Mouse (Mus musculus) C2C12 (cell line): ENCODE results near the gene Ahdc1. TPM values are rescaled to one million over a fixed set of nuclear protein-coding genes. Genes with fewer than 3 reads are reported as not detected.

Source experiments
- H3K27me3 ChIP-seq: one replicate; pipeline ENCODE4 v1.6.1; 2011; ENCODE audit not compliant: control insufficient read depth, insufficient read depth, insufficient read length
- H3K36me3 ChIP-seq: one replicate; pipeline ENCODE4 v1.6.1; 2011; ENCODE audit not compliant: control insufficient read depth, insufficient read depth
- H3K4me3 ChIP-seq: one replicate; pipeline ENCODE4 v1.5.1; 2011; ENCODE audit warnings: mild to moderate bottlenecking, control low read depth; ENCODE audit not compliant: poor library complexity, insufficient read depth, severe bottlenecking
- H3K79me2 ChIP-seq: one replicate; pipeline ENCODE4 v1.6.1; 2011; ENCODE audit not compliant: control insufficient read depth, insufficient read depth
- H3K79me3 ChIP-seq: one replicate; pipeline ENCODE4 v1.6.1; 2011; ENCODE audit warnings: low read depth, control low read depth
- H3ac ChIP-seq: one replicate; pipeline ENCODE3; 2011; ENCODE audit warnings: low read depth; ENCODE audit not compliant: control insufficient read depth, insufficient read length
- CEBPB ChIP-seq: IDR thresholded peaks from one replicate; pipeline ENCODE4 v1.6.1; 2011; ENCODE audit warnings: low read depth, mild to moderate bottlenecking, control low read depth, moderate library complexity
- CTCF ChIP-seq: IDR thresholded peaks from one replicate; pipeline ENCODE4 v1.5.1; 2011; ENCODE audit not compliant: control insufficient read depth, insufficient read depth, insufficient read length
- FOSL1 ChIP-seq: IDR thresholded peaks from one replicate; pipeline ENCODE4 v1.8.0; 2011; ENCODE audit warnings: mild to moderate bottlenecking, low read length; ENCODE audit not compliant: poor library complexity, insufficient read depth, severe bottlenecking
- MAX ChIP-seq: IDR thresholded peaks from one replicate; pipeline ENCODE4 v1.6.1; 2011; ENCODE audit warnings: mild to moderate bottlenecking, control low read depth
- MYOD1 ChIP-seq: IDR thresholded peaks from one replicate; pipeline ENCODE4 v1.6.1; 2011; ENCODE audit warnings: low read depth; ENCODE audit not compliant: control insufficient read depth, insufficient read length
- MYOG ChIP-seq: IDR thresholded peaks from one replicate; pipeline ENCODE4 v1.6.1; 2011; ENCODE audit not compliant: control insufficient read depth, insufficient read length; ENCODE audit errors: extremely low read depth
- USF1 ChIP-seq: IDR thresholded peaks from one replicate; pipeline ENCODE4 v1.6.1; 2011; ENCODE audit warnings: low read depth, mild to moderate bottlenecking, control low read depth, moderate library complexity
- polyA plus RNA-seq: library from polyadenylated mRNA; unstranded; fragments of >200 nt; fragmentation: generic; extraction: Trizol; gene quantifications from one replicate; pipeline ENCODE4 v1.2.1, GENCODE M21; 2012; ENCODE audit warnings: missing spikeins

Ahdc1 gene
- polyA plus RNA-seq, 1 experiment: 27.9 TPM

DNA sequence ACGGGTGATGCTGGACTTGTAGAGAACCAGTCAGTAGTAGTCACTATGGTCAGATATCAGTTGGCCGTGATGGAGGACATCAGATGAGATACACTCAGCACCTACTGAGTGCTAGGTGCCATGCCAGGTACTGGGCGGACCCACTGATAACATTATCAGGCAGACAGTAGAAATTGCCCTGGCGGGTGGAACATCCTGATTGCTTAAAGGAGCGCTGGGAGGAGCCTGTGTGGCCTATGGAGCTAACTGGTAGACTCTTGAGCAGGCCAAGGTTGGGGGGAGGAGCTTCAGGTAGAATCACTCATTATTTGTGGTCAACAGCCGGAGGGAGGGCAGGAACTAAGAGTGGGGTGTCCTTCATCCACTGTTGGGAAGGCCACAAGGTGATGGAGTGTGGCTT is 17.1 kb downstream of the Ahdc1 start:
- no peak for TF ChIP-seq MAX
- TF ChIP-seq FOSL1: no peak
- TF ChIP-seq USF1: no peak
- no peak for TF ChIP-seq CEBPB
- TF ChIP-seq CTCF: no peak
- no peak for TF ChIP-seq MYOD1
- TF ChIP-seq MYOG: no peak
- peaks cover 96% of the 10 kb centered on the region for H3K79me2 ChIP-seq
- no peak overlapping the region for H3K4me3 ChIP-seq
- H3ac ChIP-seq: no peak overlapping the region
- peaks cover 54% of the 10 kb centered on the region for H3K79me3 ChIP-seq
- no peaks in the 10 kb centered on the region for H3K27me3 ChIP-seq
- peaks cover 31% of the 10 kb centered on the region for H3K36me3 ChIP-seq

DNA sequence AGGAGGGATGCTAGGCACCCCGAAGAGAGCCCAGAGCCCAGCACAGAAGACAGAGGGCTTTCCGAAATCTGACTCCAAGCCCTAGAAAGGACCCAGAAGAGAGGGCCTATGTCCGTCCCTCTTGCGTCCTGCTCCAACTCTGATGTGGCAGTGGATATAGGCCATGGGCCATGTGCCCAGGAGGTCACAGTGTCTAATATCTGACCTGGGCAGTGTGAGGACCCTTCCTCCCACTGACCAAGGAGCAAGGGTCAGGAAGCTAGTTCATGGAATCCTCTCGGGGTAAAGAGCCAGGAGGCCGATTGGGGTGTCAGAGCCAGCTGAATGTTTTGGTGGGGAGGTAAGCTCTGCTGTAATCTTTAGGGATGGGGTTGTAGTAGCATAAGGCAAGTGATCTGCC is 17.8 kb downstream of the Ahdc1 start:
- H3K36me3 ChIP-seq: peaks cover 31% of the 10 kb centered on the region

DNA sequence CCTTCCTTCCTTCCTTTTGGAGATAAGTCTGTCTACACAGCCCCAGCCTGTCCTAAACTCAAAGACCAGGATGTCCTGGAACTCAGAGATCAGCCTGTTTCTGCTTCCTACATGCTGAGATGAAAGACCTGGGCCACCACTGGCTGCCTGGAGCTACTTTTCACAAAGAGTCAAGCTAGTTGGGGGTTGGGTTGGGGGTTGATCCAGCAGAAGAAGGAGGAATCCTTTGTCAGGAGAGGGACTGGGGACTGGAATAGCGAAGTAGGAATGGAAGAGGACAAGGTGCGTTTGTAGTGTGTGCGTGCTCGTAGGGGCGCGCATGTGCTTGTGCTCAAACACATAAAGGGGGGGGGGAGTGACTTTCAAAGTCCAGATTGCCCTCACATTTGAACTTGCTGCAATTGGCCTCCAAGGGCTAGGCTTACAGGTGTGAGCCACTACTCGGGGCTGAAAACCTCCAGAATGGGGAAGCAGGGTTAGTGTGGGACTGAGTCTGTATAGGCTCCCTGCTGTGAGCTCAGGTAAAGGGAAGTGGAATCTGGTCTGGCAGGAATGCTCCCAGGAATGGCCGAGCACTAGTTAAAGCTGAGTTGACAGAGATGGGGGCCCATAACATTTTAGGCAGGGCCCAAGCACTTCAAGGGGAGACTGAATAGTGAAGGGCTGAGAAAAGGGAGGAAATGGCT is 21.5 kb downstream of the Ahdc1 start:
- H3K79me3 ChIP-seq: peaks cover 37% of the 10 kb centered on the region
- H3K27me3 ChIP-seq: no peaks in the 10 kb centered on the region
- peaks cover 89% of the 10 kb centered on the region for H3K79me2 ChIP-seq
- no peak for TF ChIP-seq MYOG
- TF ChIP-seq MYOD1: no peak
- TF ChIP-seq CEBPB: no peak
- no peak for TF ChIP-seq CTCF
- no peak for TF ChIP-seq USF1
- no peak for TF ChIP-seq FOSL1
- no peak for TF ChIP-seq MAX
- H3ac ChIP-seq: no peak overlapping the region
- peaks cover 19% of the 10 kb centered on the region for H3K36me3 ChIP-seq
- no peak overlapping the region for H3K4me3 ChIP-seq

More for the DNA sequence above, 17.8 kb downstream of the Ahdc1 start:
- TF ChIP-seq CEBPB (no peak), USF1 (no peak), MAX (no peak), CTCF (no peak), FOSL1 (no peak), MYOG (no peak), MYOD1 (no peak)
- Histone ChIP-seq H3K4me3 (no peak overlapping the region), H3K79me3 (peaks cover 51% of the 10 kb centered on the region), H3ac (no peak overlapping the region), H3K79me2 (peaks cover 93% of the 10 kb centered on the region), H3K27me3 (no peaks in the 10 kb centered on the region)

DNA sequence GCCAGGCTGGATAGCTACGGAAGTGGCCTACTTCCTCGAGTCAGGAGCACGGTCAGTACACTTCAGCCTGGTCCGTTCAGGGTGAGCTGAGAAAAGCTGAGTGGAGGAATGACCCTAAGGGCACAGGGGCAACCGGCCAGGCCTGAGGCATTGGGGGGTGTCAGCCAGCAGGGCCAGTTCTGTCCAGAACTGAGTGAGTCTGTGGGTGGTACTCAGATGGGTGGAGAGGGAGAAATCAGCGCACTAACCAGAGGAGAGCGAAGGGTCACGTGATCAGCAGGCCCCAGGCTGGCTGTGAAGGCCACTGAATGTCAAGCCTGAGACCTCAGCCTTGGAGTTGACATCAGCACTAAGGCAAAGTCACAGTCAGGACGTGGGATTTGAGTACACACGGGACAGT is 23.4 kb downstream of the Ahdc1 start:
- no peaks in the 10 kb centered on the region for H3K27me3 ChIP-seq
- no peak overlapping the region for H3ac ChIP-seq
- TF ChIP-seq MAX (no peak), CTCF (no peak), USF1 (no peak), MYOG (no peak), FOSL1 (no peak)
- H3K4me3 ChIP-seq: no peak overlapping the region
- H3K36me3 ChIP-seq: peaks cover 14% of the 10 kb centered on the region
- peaks cover 26% of the 10 kb centered on the region for H3K79me3 ChIP-seq
- peaks cover 86% of the 10 kb centered on the region for H3K79me2 ChIP-seq

DNA sequence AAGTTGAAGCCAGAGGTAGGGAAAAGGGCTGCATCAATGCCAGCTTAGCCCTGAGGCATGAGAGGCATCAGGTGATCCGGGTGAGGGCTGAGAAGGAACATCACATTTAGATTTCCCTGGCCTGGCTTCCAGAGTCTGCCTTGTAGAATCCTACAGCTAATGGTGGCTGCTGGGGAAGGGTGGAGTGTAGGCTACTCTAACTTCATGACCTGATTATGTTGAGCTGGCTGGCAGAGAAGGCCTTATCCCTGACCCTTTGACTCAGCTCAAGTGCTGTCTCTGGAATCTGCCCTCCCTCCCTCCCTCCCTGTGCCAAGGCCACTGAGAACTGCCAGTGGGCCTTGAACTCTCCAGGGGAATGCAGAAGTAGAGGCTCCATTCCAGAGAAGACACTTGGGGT is 24.4 kb downstream of the Ahdc1 start:
- Histone ChIP-seq H3K79me3 (peaks cover 28% of the 10 kb centered on the region), H3K27me3 (no peaks in the 10 kb centered on the region), H3ac (no peak overlapping the region), H3K36me3 (peaks cover 14% of the 10 kb centered on the region), H3K4me3 (no peak overlapping the region), H3K79me2 (peaks cover 86% of the 10 kb centered on the region)
- TF ChIP-seq MAX (no peak), MYOG (no peak), CEBPB (no peak), CTCF (no peak), MYOD1 (no peak), USF1 (no peak), FOSL1 (no peak)

DNA sequence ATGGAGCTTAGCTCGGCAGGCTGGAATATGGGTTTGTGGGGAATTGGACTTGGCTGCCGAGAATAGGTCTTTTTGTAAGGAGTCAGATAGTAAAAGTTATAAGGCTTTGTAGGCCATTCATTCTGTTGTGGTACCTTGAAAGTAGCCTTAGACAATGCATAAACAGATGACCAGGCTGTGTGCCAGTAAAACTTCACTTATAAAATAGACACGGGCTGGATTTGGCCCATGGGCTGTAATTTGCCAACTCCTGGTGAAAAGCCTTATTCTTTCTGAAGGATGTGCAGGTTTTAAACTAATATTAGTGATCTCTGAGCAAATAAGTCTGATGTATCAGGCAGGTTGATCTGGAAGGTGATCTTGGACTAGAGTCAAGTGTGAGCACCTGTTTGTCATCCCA is 24.9 kb downstream of the Ahdc1 start:
- H3K27me3 ChIP-seq: no peaks in the 10 kb centered on the region
- peaks cover 86% of the 10 kb centered on the region for H3K79me2 ChIP-seq
- peaks cover 10% of the 10 kb centered on the region for H3K36me3 ChIP-seq
- no peak overlapping the region for H3ac ChIP-seq
- TF ChIP-seq FOSL1: no peak
- TF ChIP-seq MYOG: no peak
- TF ChIP-seq MYOD1: no peak
- no peak for TF ChIP-seq USF1
- no peak for TF ChIP-seq MAX
- TF ChIP-seq CTCF: no peak
- TF ChIP-seq CEBPB: no peak
- H3K4me3 ChIP-seq: no peak overlapping the region
- peaks cover 32% of the 10 kb centered on the region for H3K79me3 ChIP-seq
